Mouse (Mus musculus) forebrain, embryonic 15.5 days (tissue): ENCODE data around the gene Cdt1. TPM values are rescaled to one million over a fixed set of nuclear protein-coding genes. Genes with fewer than 3 reads are reported as not detected.

Experiments used
- ATAC-seq: fragments of 200-750 bp; cut with Nextera tagmentation; replicated peaks from 2 replicates; pipeline ENCODE4 v1.8.0; 2017; ENCODE audit warnings: mild to moderate bottlenecking, moderate TSS enrichment, moderate library complexity
- H3K27ac ChIP-seq: fragments of 300-500 bp; sonication (generic); replicated peaks from 2 replicates; pipeline ENCODE4 v1.5.1; 2015; ENCODE audit warnings: mild to moderate bottlenecking, inconsistent platforms
- H3K27me3 ChIP-seq: fragments of 300-500 bp; sonication (generic); 2 replicates; pipeline ENCODE4 v1.6.1; 2015; ENCODE audit warnings: inconsistent platforms
- H3K36me3 ChIP-seq: fragments of 300-500 bp; sonication (generic); 2 replicates; pipeline ENCODE4 v1.6.1; 2015; ENCODE audit warnings: mild to moderate bottlenecking, inconsistent platforms
- H3K4me1 ChIP-seq: fragments of 300-500 bp; sonication (generic); 2 replicates; pipeline ENCODE4 v1.6.1; 2015; ENCODE audit warnings: inconsistent platforms
- H3K4me2 ChIP-seq: fragments of 300-500 bp; sonication (generic); replicated peaks from 2 replicates; pipeline ENCODE4 v1.6.1; 2015; ENCODE audit warnings: mild to moderate bottlenecking, inconsistent platforms
- H3K4me3 ChIP-seq: fragments of 300-500 bp; sonication (generic); 2 replicates; pipeline ENCODE4 v1.5.1; 2015; ENCODE audit warnings: mild to moderate bottlenecking, inconsistent platforms
- H3K9ac ChIP-seq: fragments of 300-500 bp; sonication (generic); replicated peaks from 2 replicates; pipeline ENCODE4 v1.6.1; 2015; ENCODE audit warnings: mild to moderate bottlenecking, inconsistent platforms
- H3K9me3 ChIP-seq: fragments of 300-500 bp; sonication (generic); 2 replicates; pipeline ENCODE4 v1.6.1; 2016; ENCODE audit warnings: inconsistent platforms
- WGBS: fragments of 180-500 bp; shearing (Covaris S2); methylation state at CpG from one replicate; pipeline ENCODE4 v1.1.7; 2015; ENCODE audit warnings: mixed read lengths; 5-methylcytosine and 5-hydroxymethylcytosine counted together
- polyA plus RNA-seq: library from polyadenylated mRNA; unstranded; fragments of >200 nt; fragmentation: Nextera tagmentation; extraction: Ambion mirVana; gene quantifications from 2 replicates; pipeline ENCODE4 v1.2.1, GENCODE M21; 2015

The Cdt1 gene
- polyA plus RNA-seq, 1 experiment from 2014 or later: 14.6 TPM

GRCm38 (mm10) chr8:122537033-122537432, 30.8 kb upstream of the Cdt1 start:
- H3K4me1 ChIP-seq: no peaks in the 10 kb centered on the region
- no peak overlapping the region for H3K27ac ChIP-seq
- 82% methylated on average over 6 of the region's 6 CpGs for WGBS
- H3K36me3 ChIP-seq: no peaks in the 10 kb centered on the region
- no peak overlapping the region for H3K9ac ChIP-seq
- ATAC-seq: no peak
- no peaks in the 10 kb centered on the region for H3K27me3 ChIP-seq
- no peak overlapping the region for H3K4me3 ChIP-seq
- H3K4me2 ChIP-seq: no peak overlapping the region
- no peaks in the 10 kb centered on the region for H3K9me3 ChIP-seq

GRCm38 (mm10) chr8:122537812-122538211, 30.0 kb upstream of the Cdt1 start:
- WGBS: 96% methylated on average over 2 of the region's 2 CpGs
- no peaks in the 10 kb centered on the region for H3K9me3 ChIP-seq
- no peak overlapping the region for H3K4me3 ChIP-seq
- H3K9ac ChIP-seq: no peak overlapping the region
- no peak for ATAC-seq
- H3K27ac ChIP-seq: no peak overlapping the region
- no peaks in the 10 kb centered on the region for H3K36me3 ChIP-seq
- H3K27me3 ChIP-seq: no peaks in the 10 kb centered on the region
- no peak overlapping the region for H3K4me2 ChIP-seq
- H3K4me1 ChIP-seq: no peaks in the 10 kb centered on the region

- no peak overlapping the region for H3K27ac ChIP-seq
- no peak overlapping the region for H3K4me2 ChIP-seq
- no peaks in the 10 kb centered on the region for H3K4me1 ChIP-seq
- 88% methylated on average over 9 of the region's 9 CpGs for WGBS
- H3K9ac ChIP-seq: no peak overlapping the region
- no peaks in the 10 kb centered on the region for H3K9me3 ChIP-seq
- H3K4me3 ChIP-seq: no peak overlapping the region
- no peaks in the 10 kb centered on the region for H3K36me3 ChIP-seq
- ATAC-seq: no peak
- H3K27me3 ChIP-seq: no peaks in the 10 kb centered on the region
Measured at GRCm38 (mm10) chr8:122538310-122539076, 29.3 kb upstream of the Cdt1 start.

- Histone ChIP-seq H3K4me1 (no peaks in the 10 kb centered on the region), H3K9ac (no peak overlapping the region), H3K27me3 (no peaks in the 10 kb centered on the region), H3K4me2 (no peak overlapping the region), H3K36me3 (no peaks in the 10 kb centered on the region), H3K9me3 (no peaks in the 10 kb centered on the region), H3K4me3 (no peak overlapping the region), H3K27ac (no peak overlapping the region)
- WGBS: 86% methylated on average over 8 of the region's 8 CpGs
- no peak for ATAC-seq
Measured at GRCm38 (mm10) chr8:122544138-122544537, 23.7 kb upstream of the Cdt1 start.

GRCm38 (mm10) chr8:122546066-122546755, 21.6 kb upstream of the Cdt1 start:
- peaks cover 14% of the 10 kb centered on the region for H3K27me3 ChIP-seq
- no peak overlapping the region for H3K4me2 ChIP-seq
- no peak for ATAC-seq
- H3K9me3 ChIP-seq: no peaks in the 10 kb centered on the region
- H3K9ac ChIP-seq: no peak overlapping the region
- no peak overlapping the region for H3K4me3 ChIP-seq
- peaks cover 14% of the 10 kb centered on the region for H3K4me1 ChIP-seq
- no peak overlapping the region for H3K27ac ChIP-seq
- 88% methylated on average over 7 of the region's 7 CpGs for WGBS
- H3K36me3 ChIP-seq: no peaks in the 10 kb centered on the region

GRCm38 (mm10) chr8:122546811-122547453, 20.9 kb upstream of the Cdt1 start:
- H3K4me2 ChIP-seq: no peak overlapping the region
- peaks cover 20% of the 10 kb centered on the region for H3K27me3 ChIP-seq
- WGBS: 77% methylated on average over 24 of the region's 24 CpGs
- H3K4me3 ChIP-seq: no peak overlapping the region
- H3K4me1 ChIP-seq: peaks cover 18% of the 10 kb centered on the region
- H3K9me3 ChIP-seq: no peaks in the 10 kb centered on the region
- H3K27ac ChIP-seq: no peak overlapping the region
- no peaks in the 10 kb centered on the region for H3K36me3 ChIP-seq
- ATAC-seq: no peak
- no peak overlapping the region for H3K9ac ChIP-seq

GRCm38 (mm10) chr8:122547815-122548214, 20.0 kb upstream of the Cdt1 start:
- Histone ChIP-seq H3K4me1 (peaks cover 18% of the 10 kb centered on the region), H3K27ac (no peak overlapping the region), H3K9ac (no peak overlapping the region), H3K27me3 (peaks cover 20% of the 10 kb centered on the region), H3K36me3 (no peaks in the 10 kb centered on the region), H3K9me3 (no peaks in the 10 kb centered on the region), H3K4me3 (no peak overlapping the region), H3K4me2 (no peak overlapping the region)
- no peak for ATAC-seq
- WGBS: 30% methylated on average over 5 of the region's 5 CpGs

- ATAC-seq: no peak
- Histone ChIP-seq H3K4me1 (peaks cover 18% of the 10 kb centered on the region), H3K9ac (no peak overlapping the region), H3K27me3 (peaks cover 20% of the 10 kb centered on the region), H3K36me3 (no peaks in the 10 kb centered on the region), H3K9me3 (no peaks in the 10 kb centered on the region), H3K4me2 (no peak overlapping the region), H3K27ac (no peak overlapping the region), H3K4me3 (no peak overlapping the region)
- 74% methylated on average over 13 of the region's 13 CpGs for WGBS
Measured at GRCm38 (mm10) chr8:122548331-122548730, 19.5 kb upstream of the Cdt1 start.

GRCm38 (mm10) chr8:122548891-122549439, 18.9 kb upstream of the Cdt1 start:
- H3K4me3 ChIP-seq: no peak overlapping the region
- H3K36me3 ChIP-seq: no peaks in the 10 kb centered on the region
- peaks cover 20% of the 10 kb centered on the region for H3K27me3 ChIP-seq
- H3K4me2 ChIP-seq: no peak overlapping the region
- H3K27ac ChIP-seq: no peak overlapping the region
- H3K4me1 ChIP-seq: peaks cover 18% of the 10 kb centered on the region
- no peak overlapping the region for H3K9ac ChIP-seq
- no peaks in the 10 kb centered on the region for H3K9me3 ChIP-seq
- ATAC-seq: no peak
- WGBS: 88% methylated on average over 3 of the region's 3 CpGs

- Histone ChIP-seq H3K4me1 (peaks cover 23% of the 10 kb centered on the region), H3K4me2 (peak overlapping the region; percentile 67), H3K4me3 (peak overlapping the region; percentile 47), H3K9ac (peak overlapping the region; percentile 26), H3K27ac (no peak overlapping the region), H3K36me3 (no peaks in the 10 kb centered on the region), H3K27me3 (peaks cover 20% of the 10 kb centered on the region), H3K9me3 (no peaks in the 10 kb centered on the region)
- peak; percentile 62; the same call in 1 of the 2 replicates for ATAC-seq
- 6% methylated on average over 46 of the region's 52 CpGs for WGBS
Measured at GRCm38 (mm10) chr8:122550234-122550994, 17.4 kb upstream of the Cdt1 start.

- Histone ChIP-seq H3K4me3 (peak overlapping the region; percentile 47), H3K27me3 (peaks cover 20% of the 10 kb centered on the region), H3K9ac (peak overlapping the region; percentile 26), H3K4me2 (peak overlapping the region; percentile 67), H3K9me3 (no peaks in the 10 kb centered on the region), H3K27ac (no peak overlapping the region), H3K4me1 (peaks cover 23% of the 10 kb centered on the region), H3K36me3 (no peaks in the 10 kb centered on the region)
- WGBS: under 1% methylated on average over 41 of the region's 43 CpGs
- ATAC-seq: no peak
Measured at GRCm38 (mm10) chr8:122550995-122551264, 16.9 kb upstream of the Cdt1 start.
